Mouse (Mus musculus): ENCODE measurements around the gene Ttc7b. TPM values are rescaled to one million over a fixed set of nuclear protein-coding genes. Genes with fewer than 3 reads are reported as not detected.

Ttc7b gene
- polyA plus RNA-seq, 1 experiment: 44.5 TPM

DNA sequence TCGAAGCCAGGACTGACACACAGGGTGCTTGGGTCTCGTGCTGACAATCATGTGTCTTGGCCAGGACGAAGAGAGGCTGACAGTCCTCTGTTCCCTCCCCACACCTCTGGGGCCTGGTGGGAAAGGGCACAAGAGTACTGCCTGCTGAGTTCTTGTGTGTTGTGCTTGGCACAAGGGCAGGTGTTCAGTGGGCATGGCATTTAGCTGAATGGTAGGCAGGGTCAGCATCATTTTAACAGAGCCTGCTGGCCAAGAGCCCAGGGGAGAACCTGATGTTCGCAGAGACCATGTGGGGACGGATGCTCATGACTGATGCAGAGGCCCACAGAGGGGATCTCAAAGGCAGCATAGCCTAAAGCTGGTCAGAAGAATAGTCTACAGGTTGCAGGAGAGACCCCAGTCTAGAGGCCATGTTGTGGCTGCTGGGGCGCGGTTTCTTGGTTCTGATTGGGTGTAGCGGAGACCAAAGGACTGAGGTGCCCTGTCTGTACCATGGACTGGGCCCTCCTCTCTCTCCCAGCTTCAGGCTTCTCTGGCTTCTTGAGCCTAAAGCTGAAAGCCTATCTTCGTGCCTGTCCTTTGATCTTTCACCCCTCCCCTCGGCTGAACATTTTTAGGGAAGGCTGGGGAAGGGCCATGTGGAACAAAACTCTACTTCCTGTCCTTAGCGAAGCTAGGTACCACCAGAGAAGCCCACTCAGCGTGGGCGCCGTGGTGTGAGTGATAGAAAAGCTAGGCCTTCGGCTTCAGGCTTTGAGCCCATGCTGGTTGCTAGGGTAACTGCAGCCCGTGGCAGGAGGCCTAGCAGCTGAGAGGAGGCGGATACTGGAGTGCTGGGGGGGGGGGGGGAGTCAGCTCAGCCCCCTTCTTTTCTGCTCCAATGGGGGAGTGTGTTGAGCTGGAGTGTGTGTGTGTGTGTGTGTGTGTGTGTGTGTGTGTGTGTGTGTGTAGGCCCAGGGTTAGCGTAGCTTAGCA, 229.6 kb downstream of the Ttc7b start:
- peak; percentile 96 for DNase-seq (ENCODE audit: low read depth)
- no peak for TF ChIP-seq CTCF (IDR thresholded peaks at IDR 0.05; ENCODE audit: borderline replicate concordance, extremely low read depth, insufficient read depth, insufficient read length)
- TF ChIP-seq POLR2A (IDR thresholded peaks at IDR 0.05; ENCODE audit: borderline replicate concordance, extremely low read depth, insufficient read depth, insufficient read length, poor library complexity, severe bottlenecking): no peak

- TF ChIP-seq POLR2A (IDR thresholded peaks at IDR 0.05; ENCODE audit: borderline replicate concordance, extremely low read depth, insufficient read depth, insufficient read length, poor library complexity, severe bottlenecking) (no peak), CTCF (IDR thresholded peaks at IDR 0.05; ENCODE audit: borderline replicate concordance, extremely low read depth, insufficient read depth, insufficient read length) (no peak)
- DNase-seq (ENCODE audit: low read depth): peak; percentile 66
Observed at GRCm38 (mm10) chr12:100290178-100290531, 230.5 kb downstream of the Ttc7b start.

GRCm38 (mm10) chr12:100289267-100290177, 231.1 kb downstream of the Ttc7b start:
- TF ChIP-seq CTCF (IDR thresholded peaks at IDR 0.05; ENCODE audit: borderline replicate concordance, extremely low read depth, insufficient read depth, insufficient read length) (no peak), POLR2A (IDR thresholded peaks at IDR 0.05; ENCODE audit: borderline replicate concordance, extremely low read depth, insufficient read depth, insufficient read length, poor library complexity, severe bottlenecking) (no peak)
- peak; percentile 94 for DNase-seq (ENCODE audit: low read depth)

- no peak for DNase-seq (ENCODE audit: low read depth)
Observed at GRCm38 (mm10) chr12:100288018-100288417, 232.6 kb downstream of the Ttc7b start.

DNA sequence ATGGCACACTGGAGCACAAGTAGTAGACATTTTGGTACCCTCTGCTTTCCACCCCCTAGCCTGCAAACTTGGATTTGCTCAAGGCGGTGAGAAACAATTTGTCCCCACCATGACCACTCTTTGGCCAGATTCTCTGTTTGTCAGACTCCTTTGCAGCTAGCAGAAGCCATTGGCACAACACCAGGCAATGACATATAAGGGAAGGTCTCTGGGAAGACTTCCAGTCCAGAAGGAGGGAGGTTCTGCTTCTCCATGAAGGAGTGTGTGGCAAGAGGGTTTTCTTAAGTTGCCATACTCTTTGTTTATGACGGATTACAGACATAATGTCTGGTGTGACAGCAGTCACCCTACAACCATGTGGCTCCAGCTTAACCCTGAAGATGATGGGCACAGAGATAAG, 233.1 kb downstream of the Ttc7b start:
- no peak for DNase-seq (ENCODE audit: low read depth)
- TF ChIP-seq POLR2A (IDR thresholded peaks at IDR 0.05; ENCODE audit: borderline replicate concordance, extremely low read depth, insufficient read depth, insufficient read length, poor library complexity, severe bottlenecking) (no peak), CTCF (IDR thresholded peaks at IDR 0.05; ENCODE audit: borderline replicate concordance, extremely low read depth, insufficient read depth, insufficient read length) (no peak)

More at GRCm38 (mm10) chr12:100288018-100288417, 232.6 kb downstream of the Ttc7b start:
- TF ChIP-seq POLR2A (IDR thresholded peaks at IDR 0.05; ENCODE audit: borderline replicate concordance, extremely low read depth, insufficient read depth, insufficient read length, poor library complexity, severe bottlenecking) (no peak), CTCF (IDR thresholded peaks at IDR 0.05; ENCODE audit: borderline replicate concordance, extremely low read depth, insufficient read depth, insufficient read length) (no peak)

- no peak for DNase-seq (ENCODE audit: low read depth)
- TF ChIP-seq POLR2A (IDR thresholded peaks at IDR 0.05; ENCODE audit: borderline replicate concordance, extremely low read depth, insufficient read depth, insufficient read length, poor library complexity, severe bottlenecking) (no peak), CTCF (IDR thresholded peaks at IDR 0.05; ENCODE audit: borderline replicate concordance, extremely low read depth, insufficient read depth, insufficient read length) (no peak)
Observed at GRCm38 (mm10) chr12:100283283-100283682, 237.3 kb downstream of the Ttc7b start.

GRCm38 (mm10) chr12:100282025-100282885, 238.4 kb downstream of the Ttc7b start:
- TF ChIP-seq POLR2A (IDR thresholded peaks at IDR 0.05; ENCODE audit: borderline replicate concordance, extremely low read depth, insufficient read depth, insufficient read length, poor library complexity, severe bottlenecking) (no peak), CTCF (IDR thresholded peaks at IDR 0.05; ENCODE audit: borderline replicate concordance, extremely low read depth, insufficient read depth, insufficient read length) (no peak)
- peak; percentile 88 for DNase-seq (ENCODE audit: low read depth)

- TF ChIP-seq POLR2A (IDR thresholded peaks at IDR 0.05; ENCODE audit: borderline replicate concordance, extremely low read depth, insufficient read depth, insufficient read length, poor library complexity, severe bottlenecking): no peak
- TF ChIP-seq CTCF (IDR thresholded peaks at IDR 0.05; ENCODE audit: borderline replicate concordance, extremely low read depth, insufficient read depth, insufficient read length): no peak
- no peak for DNase-seq (ENCODE audit: low read depth)
Observed at GRCm38 (mm10) chr12:100280972-100281794, 239.4 kb downstream of the Ttc7b start.

DNA sequence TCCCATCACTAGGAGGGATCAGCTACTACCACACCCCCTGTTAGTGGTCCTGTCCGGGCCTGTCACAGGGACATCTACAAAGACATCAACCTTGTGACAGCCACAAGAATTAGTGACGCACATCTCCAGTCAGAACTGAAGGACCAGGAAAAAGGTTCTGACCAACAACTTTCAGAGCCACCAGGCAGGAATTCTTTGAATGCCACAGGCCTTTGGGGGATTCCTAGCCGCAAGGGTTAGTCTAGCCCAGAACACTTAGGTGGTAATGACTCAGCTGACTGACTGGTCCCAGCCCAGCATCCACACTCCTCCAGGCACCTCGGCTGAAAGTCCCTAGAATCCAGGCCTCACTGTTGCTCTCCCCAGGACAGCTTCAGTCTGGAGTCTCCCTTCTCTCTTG, 240.7 kb downstream of the Ttc7b start:
- no peak for DNase-seq (ENCODE audit: low read depth)
- TF ChIP-seq POLR2A (IDR thresholded peaks at IDR 0.05; ENCODE audit: borderline replicate concordance, extremely low read depth, insufficient read depth, insufficient read length, poor library complexity, severe bottlenecking) (no peak), CTCF (IDR thresholded peaks at IDR 0.05; ENCODE audit: borderline replicate concordance, extremely low read depth, insufficient read depth, insufficient read length) (no peak)

GRCm38 (mm10) chr12:100278358-100278757, 242.3 kb downstream of the Ttc7b start:
- peak; percentile 40 for DNase-seq (ENCODE audit: low read depth)
- TF ChIP-seq CTCF (IDR thresholded peaks at IDR 0.05; ENCODE audit: borderline replicate concordance, extremely low read depth, insufficient read depth, insufficient read length) (no peak), POLR2A (IDR thresholded peaks at IDR 0.05; ENCODE audit: borderline replicate concordance, extremely low read depth, insufficient read depth, insufficient read length, poor library complexity, severe bottlenecking) (no peak)

Data from brain, embryonic 14.5 days (tissue).